Mouse (Mus musculus): ENCODE measurements around the gene Galnt18.

GRCm38 (mm10) chr7:111518581-111519242 lies 261.1 kb downstream of the Galnt18 start:
- TF ChIP-seq CTCF (IDR thresholded peaks at IDR 0.05; ENCODE audit: low read depth) (no peak), EP300 (IDR thresholded peaks at IDR 0.05; ENCODE audit: low read depth) (no peak)

Data from liver, embryonic 14.5 days (tissue).